Mouse (Mus musculus): Measurements from ENCODE around the gene Rwdd1. TPM values are rescaled to one million over a fixed set of nuclear protein-coding genes. Genes with fewer than 3 reads are reported as not detected.
"Not testable (repeated sequence)": the region's sequence is repeated elsewhere in the genome, so short reads cannot be mapped to it uniquely, and the experiment has no call there.

The Rwdd1 gene
- polyA plus RNA-seq, 1 experiment from 2014 or later = 109 TPM

DNA sequence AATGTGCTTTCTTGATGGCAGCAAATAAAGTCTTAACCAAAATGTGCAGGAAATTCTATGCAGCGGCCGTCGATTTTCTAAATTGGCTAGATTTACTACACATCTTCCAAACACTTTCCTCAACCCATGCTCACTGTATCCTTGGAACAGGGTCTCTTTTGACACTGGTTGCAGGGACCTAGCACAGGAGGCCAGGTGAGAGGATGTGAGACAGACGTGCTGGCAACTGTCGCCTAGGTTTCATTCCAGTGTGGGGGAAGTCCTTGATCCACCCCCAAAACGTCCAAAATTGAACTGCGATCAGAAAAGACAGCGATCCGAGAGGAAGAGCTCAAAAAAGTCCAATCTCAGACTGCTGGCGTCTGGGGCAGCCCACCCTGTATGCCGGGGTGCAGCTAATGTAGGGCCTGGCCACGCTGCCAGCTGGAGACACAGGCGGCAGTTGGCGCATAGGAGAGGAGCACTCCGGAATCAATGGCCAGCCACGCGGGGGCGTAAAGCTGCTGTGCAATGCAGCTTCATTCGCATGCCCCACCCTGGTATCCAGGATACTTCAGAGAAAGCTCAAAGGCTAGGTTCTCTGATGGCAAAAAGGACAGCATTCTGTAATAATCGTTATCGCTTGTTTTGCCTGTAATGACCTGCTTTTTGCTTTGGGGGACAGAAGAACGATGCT lies 14.3 kb upstream of the Rwdd1 start:
- no peaks in the 10 kb centered on the region for H3K36me3 ChIP-seq (ENCODE audit: control insufficient read depth, insufficient read depth, low read length)
- ATAC-seq (ENCODE audit: low FRiP score, low TSS enrichment) (peak; percentile 76; the same call in 1 of the 2 replicates), DNase-seq (ENCODE audit: low spot score) (peak; percentile 83)
- no peak overlapping the region for H3K27ac ChIP-seq (replicated peaks)
- TF ChIP-seq CTCF (IDR thresholded peaks at IDR 0.05; ENCODE audit: low read depth) (peak; percentile 85), EP300 (optimal IDR thresholded peaks at IDR 0.05) (no peak)
- 0 out of 2 replicates have a peak overlapping the region, but pooled peaks have one; percentile 13 for H3K4me3 ChIP-seq (ENCODE audit: low read depth, low read length)
- peak overlapping the region; percentile 40 for H3K4me2 ChIP-seq (replicated peaks; ENCODE audit: low read depth)
- no peaks in the 10 kb centered on the region; the same call in 1 of the 2 replicates for H3K4me1 ChIP-seq (replicated peaks; ENCODE audit: control insufficient read depth, insufficient read depth)
- H3K9me3 ChIP-seq (ENCODE audit: control insufficient read depth, low read length) = no peaks in the 10 kb centered on the region
- H3K9ac ChIP-seq (ENCODE audit: low read length) = peak overlapping the region; percentile 41; the same call in 1 of the 2 replicates
- H3K27me3 ChIP-seq (ENCODE audit: control insufficient read depth, insufficient read depth, low read length) = no peaks in the 10 kb centered on the region
- WGBS = 19% methylated on average over 22 of the region's 22 CpGs

- H3K9ac ChIP-seq (ENCODE audit: low read length) = no peak overlapping the region
- H3K27ac ChIP-seq (replicated peaks) = no peak overlapping the region
- no peaks in the 10 kb centered on the region for H3K9me3 ChIP-seq (ENCODE audit: control insufficient read depth, low read length)
- TF ChIP-seq EP300 (optimal IDR thresholded peaks at IDR 0.05) (no peak), CTCF (IDR thresholded peaks at IDR 0.05; ENCODE audit: low read depth) (no peak)
- 49% methylated on average over 5 of the region's 5 CpGs for WGBS
- H3K36me3 ChIP-seq (ENCODE audit: control insufficient read depth, insufficient read depth, low read length) = no peaks in the 10 kb centered on the region
- no peaks in the 10 kb centered on the region for H3K27me3 ChIP-seq (ENCODE audit: control insufficient read depth, insufficient read depth, low read length)
- no peak overlapping the region for H3K4me2 ChIP-seq (replicated peaks; ENCODE audit: low read depth)
- no peaks in the 10 kb centered on the region; the same call in 1 of the 2 replicates for H3K4me1 ChIP-seq (replicated peaks; ENCODE audit: control insufficient read depth, insufficient read depth)
- ATAC-seq (ENCODE audit: low FRiP score, low TSS enrichment) = no peak
- no peak for DNase-seq (ENCODE audit: low spot score)
- no peak overlapping the region for H3K4me3 ChIP-seq (ENCODE audit: low read depth, low read length)
Measured at GRCm38 (mm10) chr10:34030322-34030721, 10.9 kb upstream of the Rwdd1 start.

DNA sequence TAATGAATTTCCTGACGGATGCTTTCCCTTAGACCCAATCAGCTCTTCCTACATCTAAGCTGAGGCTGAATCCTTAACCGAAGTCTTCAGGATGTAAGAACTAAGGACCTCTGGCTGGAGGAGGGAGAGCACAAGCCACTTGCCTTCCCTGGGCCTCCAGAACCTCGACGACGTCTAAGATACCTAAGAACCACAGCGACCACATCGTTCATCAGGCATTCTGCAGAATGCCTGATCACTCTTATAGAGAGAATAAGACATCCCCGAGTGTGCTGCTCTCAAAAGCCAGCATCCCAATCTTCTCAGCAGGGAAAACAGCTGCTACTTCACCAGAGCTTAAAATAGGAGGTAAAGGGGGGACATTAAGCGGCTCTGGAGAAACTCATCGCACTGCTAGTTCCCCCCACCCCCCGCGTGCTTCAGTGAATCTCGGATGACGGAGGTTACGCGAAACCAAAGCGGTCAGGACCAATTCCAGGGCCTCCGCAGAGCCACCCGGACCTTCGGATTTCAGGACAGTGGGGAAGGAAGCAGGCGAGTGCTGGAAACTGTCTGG lies 600 bp downstream of the Rwdd1 start:
- Histone ChIP-seq H3K36me3 (ENCODE audit: control insufficient read depth, insufficient read depth, low read length) (no peaks in the 10 kb centered on the region), H3K4me2 (replicated peaks; ENCODE audit: low read depth) (peak overlapping the region; percentile 82), H3K9ac (ENCODE audit: low read length) (peak overlapping the region; percentile 79), H3K27me3 (ENCODE audit: control insufficient read depth, insufficient read depth, low read length) (no peaks in the 10 kb centered on the region), H3K9me3 (ENCODE audit: control insufficient read depth, low read length) (no peaks in the 10 kb centered on the region), H3K27ac (replicated peaks) (peak overlapping the region; percentile 94), H3K4me3 (ENCODE audit: low read depth, low read length) (peak overlapping the region; percentile 84), H3K4me1 (replicated peaks; ENCODE audit: control insufficient read depth, insufficient read depth) (0 out of 2 replicates have a peak, but pooled peaks cover 2% of the 10 kb centered on the region)
- ATAC-seq (ENCODE audit: low FRiP score, low TSS enrichment) (no peak), DNase-seq (ENCODE audit: low spot score) (no peak)
- under 1% methylated on average over 21 of the region's 21 CpGs for WGBS
- TF ChIP-seq EP300 (optimal IDR thresholded peaks at IDR 0.05) = no peak
- TF ChIP-seq CTCF (IDR thresholded peaks at IDR 0.05; ENCODE audit: low read depth) = no peak

DNA sequence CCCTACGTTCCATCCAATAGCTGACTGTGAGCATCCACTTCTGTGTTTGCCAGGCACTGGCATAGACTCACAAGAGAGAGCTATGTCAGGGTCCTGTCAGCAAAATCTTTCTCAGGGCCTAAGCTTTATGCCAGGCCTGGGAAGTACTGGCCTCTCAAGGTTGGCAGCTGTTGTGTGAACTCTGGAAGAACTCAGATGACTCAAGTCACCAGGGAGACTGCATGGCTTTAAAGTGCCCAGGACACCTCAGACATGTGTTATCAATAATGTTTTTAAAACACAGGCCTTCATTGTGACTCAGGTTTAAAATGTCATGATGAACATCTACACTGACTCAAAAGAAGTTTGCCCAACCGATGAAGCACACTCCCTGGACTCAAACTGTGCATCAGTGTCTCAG lies 6.2 kb downstream of the Rwdd1 start:
- Histone ChIP-seq H3K27ac (replicated peaks) (no peak overlapping the region), H3K4me1 (replicated peaks; ENCODE audit: control insufficient read depth, insufficient read depth) (no peaks in the 10 kb centered on the region), H3K9me3 (ENCODE audit: control insufficient read depth, low read length) (no peaks in the 10 kb centered on the region), H3K4me2 (replicated peaks; ENCODE audit: low read depth) (no peak overlapping the region), H3K27me3 (ENCODE audit: control insufficient read depth, insufficient read depth, low read length) (no peaks in the 10 kb centered on the region), H3K36me3 (ENCODE audit: control insufficient read depth, insufficient read depth, low read length) (no peaks in the 10 kb centered on the region), H3K4me3 (ENCODE audit: low read depth, low read length) (no peak overlapping the region), H3K9ac (ENCODE audit: low read length) (no peak overlapping the region)
- WGBS = 85% methylated on average over 2 of the region's 2 CpGs
- DNase-seq (ENCODE audit: low spot score) = no peak
- no peak for ATAC-seq (ENCODE audit: low FRiP score, low TSS enrichment)
- no peak for TF ChIP-seq EP300 (optimal IDR thresholded peaks at IDR 0.05)
- no peak for TF ChIP-seq CTCF (IDR thresholded peaks at IDR 0.05; ENCODE audit: low read depth)

DNA sequence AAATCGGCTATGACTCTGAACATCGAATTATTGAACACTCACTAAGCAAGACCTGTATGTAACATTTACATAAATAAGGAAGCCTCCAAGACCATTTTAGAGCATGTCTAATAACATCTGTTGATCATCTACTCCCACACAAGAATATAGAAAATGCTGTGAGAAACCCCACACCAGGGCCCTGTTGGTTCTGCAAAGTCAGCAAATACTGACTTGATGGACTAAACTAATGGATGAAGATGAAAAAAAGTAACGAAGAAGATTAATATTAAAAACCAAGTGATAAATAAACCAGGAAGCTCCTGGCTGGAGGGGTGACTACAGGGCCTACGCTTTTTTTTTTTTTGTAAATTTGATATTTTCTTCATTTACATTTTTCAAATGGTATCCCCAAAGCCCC lies 6.8 kb downstream of the Rwdd1 start:
- DNase-seq (ENCODE audit: low spot score) (no peak), ATAC-seq (ENCODE audit: low FRiP score, low TSS enrichment) (no peak)
- Histone ChIP-seq H3K27me3 (ENCODE audit: control insufficient read depth, insufficient read depth, low read length) (no peaks in the 10 kb centered on the region), H3K9me3 (ENCODE audit: control insufficient read depth, low read length) (no peaks in the 10 kb centered on the region), H3K4me3 (ENCODE audit: low read depth, low read length) (no peak overlapping the region), H3K9ac (ENCODE audit: low read length) (no peak overlapping the region), H3K27ac (replicated peaks) (no peak overlapping the region), H3K4me2 (replicated peaks; ENCODE audit: low read depth) (no peak overlapping the region), H3K4me1 (replicated peaks; ENCODE audit: control insufficient read depth, insufficient read depth) (no peaks in the 10 kb centered on the region), H3K36me3 (ENCODE audit: control insufficient read depth, insufficient read depth, low read length) (no peaks in the 10 kb centered on the region)
- no peak for TF ChIP-seq EP300 (optimal IDR thresholded peaks at IDR 0.05)
- no peak for TF ChIP-seq CTCF (IDR thresholded peaks at IDR 0.05; ENCODE audit: low read depth)
- 92% methylated on average over 4 of the region's 4 CpGs for WGBS

DNA sequence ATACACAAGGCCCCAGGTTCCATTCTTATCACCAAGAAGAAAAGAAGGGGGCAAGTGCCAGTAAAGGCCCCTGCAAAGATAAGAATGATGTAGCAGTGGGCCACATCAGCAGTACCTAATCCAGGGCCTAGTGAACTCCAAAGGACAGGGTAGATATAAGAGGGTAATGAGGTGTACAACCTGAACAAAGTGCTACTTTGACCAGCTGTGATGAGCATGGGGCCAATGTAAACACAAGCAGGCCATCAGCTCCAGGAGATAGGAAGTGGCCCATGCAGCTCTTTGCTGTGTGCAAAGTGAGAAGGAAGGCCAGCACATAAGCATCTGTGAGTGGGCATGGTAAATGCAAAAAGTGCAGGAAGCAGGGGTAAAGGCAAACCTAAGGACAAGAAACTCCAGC lies 21.0 kb downstream of the Rwdd1 start:
- H3K9ac ChIP-seq (ENCODE audit: low read length) = no peak overlapping the region
- no peak for ATAC-seq (ENCODE audit: low FRiP score, low TSS enrichment)
- DNase-seq (ENCODE audit: low spot score) = no peak
- TF ChIP-seq EP300 (optimal IDR thresholded peaks at IDR 0.05) = no peak
- no peak for TF ChIP-seq CTCF (IDR thresholded peaks at IDR 0.05; ENCODE audit: low read depth)
- H3K27me3 ChIP-seq (ENCODE audit: control insufficient read depth, insufficient read depth, low read length) = no peaks in the 10 kb centered on the region
- no peak overlapping the region for H3K4me3 ChIP-seq (ENCODE audit: low read depth, low read length)
- H3K4me2 ChIP-seq (replicated peaks; ENCODE audit: low read depth) = no peak overlapping the region
- no peaks in the 10 kb centered on the region for H3K4me1 ChIP-seq (replicated peaks; ENCODE audit: control insufficient read depth, insufficient read depth)
- no peaks in the 10 kb centered on the region for H3K9me3 ChIP-seq (ENCODE audit: control insufficient read depth, low read length)
- H3K36me3 ChIP-seq (ENCODE audit: control insufficient read depth, insufficient read depth, low read length) = peaks cover 8% of the 10 kb centered on the region; the same call in 1 of the 2 replicates
- no peak overlapping the region for H3K27ac ChIP-seq (replicated peaks)

DNA sequence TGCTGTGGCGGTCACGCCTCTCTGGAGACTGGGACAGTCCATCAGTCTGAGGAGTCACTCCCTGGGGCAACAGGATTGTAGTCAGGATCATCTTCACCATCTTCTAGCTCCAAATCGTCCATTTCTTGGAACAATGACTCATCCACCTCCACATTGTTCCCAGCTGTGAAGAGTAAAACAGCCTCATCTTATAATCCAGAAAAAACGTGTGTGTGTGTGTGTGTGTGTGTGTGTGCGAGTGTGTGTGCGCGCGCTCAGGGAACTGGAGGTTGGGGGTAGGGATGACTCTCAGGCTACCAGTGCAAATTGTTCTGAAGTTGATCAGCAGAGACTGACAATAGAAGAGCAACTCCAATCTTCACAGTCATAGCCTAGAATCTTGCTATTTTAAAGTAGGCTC lies 22.7 kb downstream of the Rwdd1 start:
- not testable (repeated sequence) for H3K27me3 ChIP-seq (ENCODE audit: control insufficient read depth, insufficient read depth, low read length); H3K27ac ChIP-seq (replicated peaks); DNase-seq (ENCODE audit: low spot score); H3K4me2 ChIP-seq (replicated peaks; ENCODE audit: low read depth); H3K9me3 ChIP-seq (ENCODE audit: control insufficient read depth, low read length); H3K9ac ChIP-seq (ENCODE audit: low read length); ATAC-seq (ENCODE audit: low FRiP score, low TSS enrichment); H3K4me3 ChIP-seq (ENCODE audit: low read depth, low read length); H3K4me1 ChIP-seq (replicated peaks; ENCODE audit: control insufficient read depth, insufficient read depth)
- peaks cover 14% of the 10 kb centered on the region; the same call in 1 of the 2 replicates for H3K36me3 ChIP-seq (ENCODE audit: control insufficient read depth, insufficient read depth, low read length)
- 91% methylated on average over 6 of the region's 8 CpGs for WGBS

Data from stomach, postnatal 0 days (tissue).